Mouse (Mus musculus) heart, adult 2 months (tissue): ENCODE measurements around the gene Adam1b. TPM values are rescaled to one million over a fixed set of nuclear protein-coding genes. Genes with fewer than 3 reads are reported as not detected.

ENCODE experiments used
- DNase-seq, 2 experiments: peaks; one replicate each; pipeline ENCODE4 v3.0.0; 2021
- H3K27ac ChIP-seq: fragments of 200-600 bp; 2 replicates; pipeline ENCODE4 v1.8.1; 2022
- H3K27me3 ChIP-seq: fragments of 200-500 bp; 2 replicates; pipeline ENCODE4 v1.6.1; 2012; ENCODE audit warnings: mild to moderate bottlenecking, low read length, inconsistent platforms, mixed read lengths; ENCODE audit not compliant: control insufficient read depth, insufficient read depth
- H3K36me3 ChIP-seq: fragments of 200-500 bp; 2 replicates; pipeline ENCODE4 v1.6.1; 2012; ENCODE audit warnings: low read length, inconsistent platforms; ENCODE audit not compliant: control insufficient read depth, insufficient read depth
- H3K4me1 ChIP-seq: fragments of 200-500 bp; 2 replicates; pipeline ENCODE4 v1.6.1; 2011; ENCODE audit warnings: low read length; ENCODE audit not compliant: control insufficient read depth, insufficient read depth
- H3K4me3 ChIP-seq: fragments of 200-600 bp; 2 replicates; pipeline ENCODE4 v1.8.1; 2022
- H3K79me2 ChIP-seq: fragments of 200-500 bp; replicated peaks from 2 replicates; pipeline ENCODE4 v1.6.1; 2012; ENCODE audit warnings: mild to moderate bottlenecking, inconsistent platforms, low read length, moderate library complexity, mixed read lengths; ENCODE audit not compliant: control insufficient read depth, insufficient read depth
- H3K9ac ChIP-seq: fragments of 200-500 bp; 2 replicates; pipeline ENCODE4 v1.6.1; 2012; ENCODE audit warnings: low read depth, mild to moderate bottlenecking, control low read depth, inconsistent platforms, low read length, mixed read lengths
- CTCF ChIP-seq: fragments of 200-600 bp; IDR thresholded peaks from 2 replicates; pipeline ENCODE4 v1.8.1; 2022; ENCODE audit warnings: antibody characterized with exemption, mild to moderate bottlenecking, moderate library complexity
- EP300 ChIP-seq: fragments of 200-500 bp; IDR thresholded peaks from 2 replicates; pipeline ENCODE4 v1.6.1; 2011; ENCODE audit warnings: low read depth, low read length, control low read depth; ENCODE audit not compliant: insufficient read depth
- POLR2A ChIP-seq: fragments of 200-500 bp; IDR thresholded peaks from 2 replicates; pipeline ENCODE4 v1.6.1; 2011; ENCODE audit warnings: mild to moderate bottlenecking, low read depth, low read length, control low read depth; ENCODE audit not compliant: insufficient read depth
- WGBS: fragments of 180-500 bp; shearing (Covaris S2); methylation state at CpG from one replicate; pipeline ENCODE4 v1.1.7; 2018; 5-methylcytosine and 5-hydroxymethylcytosine counted together
- intact Hi-C: fragments of 180-260 bp; cut with DNase I; formaldehyde crosslinking; loops from one replicate; pipeline ENCODE4 v1.15.1; 2025
- long read RNA-seq: library from polyadenylated mRNA; stranded (forward); transcript quantifications from one replicate; pipeline ENCODE4 v2.0.0, GENCODE M21; 2021
- polyA plus RNA-seq: library from polyadenylated mRNA; depleted of rRNA; stranded (reverse); fragments of >200 nt; gene quantifications from 2 replicates; pipeline ENCODE4 v1.2.3, GENCODE M21; 2012; rRNA removed
- total RNA-seq, 2 experiments: library from RNA; stranded (reverse); gene quantifications; 2 replicates each; pipeline ENCODE4 v1.2.3; 2021

Gene Adam1b
- total RNA-seq (not detected), polyA plus RNA-seq (0.04 TPM in 1 of 2 replicates, not detected in the other)
- long read RNA-seq: 0 reads

DNA sequence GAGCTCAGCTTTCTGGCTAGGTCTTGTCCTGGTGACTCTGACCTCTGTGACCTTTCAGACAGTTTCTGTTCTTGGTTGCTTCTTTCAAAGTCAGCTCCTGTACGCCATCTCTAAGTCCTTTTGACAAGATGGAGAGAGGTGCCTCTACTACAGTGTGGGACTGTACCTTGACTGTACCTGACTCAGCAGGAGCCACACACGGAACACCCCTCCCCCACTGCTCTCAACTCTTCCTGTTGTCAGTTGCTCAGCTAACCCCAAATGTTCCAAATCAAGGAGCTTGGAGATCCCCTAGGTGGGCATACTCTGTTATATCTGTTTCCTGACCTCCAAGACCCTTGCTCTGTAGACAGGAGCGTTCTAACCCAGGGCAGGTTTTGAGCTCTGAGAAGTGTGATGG lies at the start of gene Adam1b:
TSS of gene Adam1b (minus strand) at position 205 of the 400 bp plus-strand sequence.
- H3K27me3 ChIP-seq: no peaks in the 10 kb centered on the region
- intact Hi-C loops: no loop called here
- no peak for TF ChIP-seq EP300
- TF ChIP-seq POLR2A: no peak
- TF ChIP-seq CTCF: no peak
- no peak within 1 kb of the TSS for H3K4me3 ChIP-seq
- no peak within 1 kb of the TSS for H3K27ac ChIP-seq
- H3K79me2 ChIP-seq: no peaks in the 10 kb centered on the region
- DNase-seq: no peak
- no peaks in the 10 kb centered on the region for H3K36me3 ChIP-seq
- 84% methylated on average over 3 of the region's 3 CpGs for WGBS
- H3K4me1 ChIP-seq: no peaks in the 10 kb centered on the region
- no peak within 1 kb of the TSS for H3K9ac ChIP-seq

DNA sequence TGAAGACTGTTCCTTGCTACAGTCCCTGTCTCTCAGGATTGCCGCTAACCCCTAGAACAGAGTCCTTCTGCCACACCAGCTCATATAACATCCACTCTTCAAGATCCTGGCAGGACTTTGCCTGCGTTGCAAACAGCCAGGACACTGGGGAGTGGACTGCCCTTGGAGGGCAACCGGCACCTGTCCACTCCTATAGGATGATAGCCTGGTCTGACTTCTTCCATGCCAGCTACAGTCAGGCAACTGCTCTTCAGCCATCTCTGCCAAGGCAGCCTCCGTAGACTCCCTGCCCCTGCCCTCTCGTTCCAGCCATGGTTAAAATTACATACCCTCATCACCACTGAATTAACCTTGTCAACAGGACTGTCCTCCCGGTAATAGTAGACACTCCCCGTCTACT lies 46.0 kb upstream of the Adam1b start:
- intact Hi-C loops: loop anchor here (5.0 kb wide), 1 partner anchor 152 kb away; the partner anchor contains the start of gene Naa25
- no peak for DNase-seq
- WGBS: 73% methylated on average over 7 of the region's 7 CpGs
- TF ChIP-seq EP300 (no peak), CTCF (no peak), POLR2A (no peak)
- Histone ChIP-seq H3K27me3 (no peaks in the 10 kb centered on the region), H3K36me3 (peaks cover 2% of the 10 kb centered on the region; the same call in 1 of the 2 replicates), H3K4me3 (no peak overlapping the region), H3K4me1 (peaks cover 3% of the 10 kb centered on the region), H3K79me2 (no peaks in the 10 kb centered on the region; the same call in none of the 2 replicates), H3K9ac (no peak overlapping the region), H3K27ac (no peak overlapping the region)

DNA sequence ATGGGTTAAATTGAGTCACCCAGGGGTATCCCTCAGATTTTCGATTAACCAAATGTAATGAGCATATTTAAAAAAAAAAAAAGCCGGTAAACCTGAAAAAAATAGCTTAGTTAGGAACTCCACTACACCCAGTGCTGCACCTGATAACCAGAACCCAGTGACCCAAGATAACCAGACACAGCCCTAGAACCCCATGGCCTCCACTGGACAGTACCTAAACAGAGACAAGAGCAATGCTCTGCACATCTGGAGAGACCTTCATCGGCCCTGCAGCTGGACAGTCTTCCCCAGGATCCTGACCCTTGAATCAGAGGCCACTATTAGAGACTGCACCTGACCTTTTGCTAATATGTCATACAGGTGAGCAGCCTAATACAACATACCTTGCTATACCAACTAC lies 43.8 kb upstream of the Adam1b start:
- H3K36me3 ChIP-seq: peaks cover 3% of the 10 kb centered on the region; the same call in 1 of the 2 replicates
- WGBS: 94% methylated on average over 3 of the region's 3 CpGs
- DNase-seq: no peak
- H3K4me3 ChIP-seq: no peak overlapping the region
- peaks cover 4% of the 10 kb centered on the region for H3K4me1 ChIP-seq
- intact Hi-C loops: loop anchor here (5.0 kb wide), 1 partner anchor 150 kb away; the partner anchor contains the start of gene Naa25
- no peak overlapping the region for H3K27ac ChIP-seq
- H3K9ac ChIP-seq: no peak overlapping the region
- TF ChIP-seq EP300 (no peak), CTCF (no peak), POLR2A (no peak)
- H3K79me2 ChIP-seq: no peaks in the 10 kb centered on the region; the same call in none of the 2 replicates
- no peaks in the 10 kb centered on the region for H3K27me3 ChIP-seq

DNA sequence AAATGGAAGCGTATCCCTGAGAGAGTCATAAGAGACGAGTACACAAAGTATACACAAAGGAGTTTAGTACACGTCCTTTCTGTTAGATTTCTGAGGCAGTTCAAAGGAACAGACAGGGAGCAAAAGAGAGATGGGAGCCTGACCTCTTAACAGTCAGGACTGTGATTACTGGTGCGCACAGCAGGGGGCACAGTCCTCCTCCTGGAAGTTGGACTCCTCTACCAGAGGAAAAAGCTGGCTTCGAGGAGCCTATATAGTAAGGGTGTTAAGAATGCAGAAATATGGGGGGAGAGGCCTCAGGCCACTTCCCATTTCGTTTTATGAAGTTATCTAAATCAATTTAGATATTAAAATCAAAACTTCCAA lies 43.3 kb upstream of the Adam1b start:
- intact Hi-C loops: loop anchor here (1.0 to 5.0 kb wide), 3 partner anchors 18 to 149 kb away; partner anchors contain the start of gene Naa25
- TF ChIP-seq EP300: peak; percentile 43; the same call in 1 of the 2 replicates
- no peak for TF ChIP-seq POLR2A
- peak; percentile 75 for TF ChIP-seq CTCF
- Histone ChIP-seq H3K36me3 (peaks cover 3% of the 10 kb centered on the region; the same call in 1 of the 2 replicates), H3K4me1 (peaks cover 4% of the 10 kb centered on the region), H3K9ac (no peak overlapping the region), H3K27ac (peak overlapping the region; percentile 99), H3K79me2 (no peaks in the 10 kb centered on the region; the same call in none of the 2 replicates), H3K4me3 (peak overlapping the region; percentile 79), H3K27me3 (no peaks in the 10 kb centered on the region)
- DNase-seq: peak; percentile 41 to 48
- 10% methylated on average over 6 of the region's 6 CpGs for WGBS

DNA sequence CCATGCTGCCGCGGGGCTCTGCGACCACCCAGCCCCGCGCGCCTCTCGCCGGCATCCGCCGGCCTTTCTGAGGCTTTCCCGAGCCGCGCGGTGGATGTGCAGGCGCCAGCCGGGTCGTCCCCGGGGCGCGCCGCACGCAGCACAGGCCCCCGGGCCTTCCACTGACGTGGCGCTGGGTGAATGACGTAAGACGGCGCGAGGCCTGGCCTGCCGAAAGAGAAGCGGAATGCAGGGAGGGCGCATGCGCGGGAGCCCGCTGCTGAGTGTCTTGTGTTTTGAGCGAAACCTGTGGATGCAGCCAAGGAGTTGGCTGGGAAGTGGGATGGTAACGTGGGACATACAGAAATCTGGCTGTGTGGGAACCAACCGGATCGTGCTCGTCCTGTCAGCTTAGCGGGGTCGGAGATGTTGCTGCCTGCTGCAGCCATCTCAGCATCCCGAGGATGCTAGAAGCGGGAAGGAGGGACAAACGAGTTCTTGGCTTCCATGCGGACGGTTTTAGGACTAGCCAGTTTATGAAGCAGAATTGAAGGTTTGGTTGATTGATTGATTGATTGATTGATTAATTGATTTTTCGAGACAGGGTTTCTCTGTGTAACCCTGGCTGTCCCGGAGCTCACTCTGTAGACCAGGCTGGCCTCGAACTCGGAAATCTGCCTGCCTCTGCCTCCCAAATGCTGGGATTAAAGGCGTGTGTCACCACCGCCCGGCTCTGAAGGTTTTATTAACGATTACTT lies 42.7 kb upstream of the Adam1b start, which contains the start of gene Mapkapk5:
TSS of gene Mapkapk5 (minus strand) at position 113 of the 737 bp plus-strand sequence.
- peak; percentile 96 to 100 for DNase-seq
- Histone ChIP-seq H3K4me3 (peak within 1 kb of the TSS; percentile 79), H3K27ac (peak within 1 kb of the TSS; percentile 99), H3K79me2 (no peaks in the 10 kb centered on the region; the same call in none of the 2 replicates), H3K9ac (peak within 1 kb of the TSS; percentile 87), H3K36me3 (peaks cover 3% of the 10 kb centered on the region; the same call in 1 of the 2 replicates), H3K4me1 (peaks cover 4% of the 10 kb centered on the region), H3K27me3 (no peaks in the 10 kb centered on the region)
- under 1% methylated on average over 55 of the region's 55 CpGs for WGBS
- intact Hi-C loops: loop anchor here (1.0 to 5.0 kb wide), 3 partner anchors 18 to 149 kb away; partner anchors contain the start of gene Naa25
- peak; percentile 55; the same call in 1 of the 2 replicates for TF ChIP-seq EP300
- TF ChIP-seq CTCF: no peak
- peak; percentile 85 for TF ChIP-seq POLR2A
